Mouse (Mus musculus) MEL (cell line): Measurements from ENCODE around the gene Smco1. TPM values are rescaled to one million over a fixed set of nuclear protein-coding genes. Genes with fewer than 3 reads are reported as not detected.

ENCODE experiments used
- DNase-seq: peaks from one replicate; pipeline ENCODE4 v3.0.0; 2011; ENCODE audit warnings: low read depth, low spot score
- H3K27ac ChIP-seq: 2 replicates; pipeline ENCODE4 v1.5.1; 2012; ENCODE audit warnings: low read depth, mild to moderate bottlenecking, control low read depth, low read length, moderate library complexity; ENCODE audit not compliant: control insufficient read depth
- H3K27me3 ChIP-seq, 2 experiments: fragments of 150-350 bp in 1 of 2; sonication (generic) in 1 of 2; 2 replicates each; pipeline ENCODE4 v1.6.1; 2012; ENCODE audit warnings: low read length in 2 of 2, mild to moderate bottlenecking in 2 of 2, improper control_type of control experiment in 1 of 2, moderate library complexity in 1 of 2; ENCODE audit not compliant: insufficient read depth in 2 of 2, control insufficient read depth in 1 of 2
- H3K36me3 ChIP-seq, 2 experiments: 2 replicates each; pipeline ENCODE4 v1.6.1; 2012 to 2014; ENCODE audit warnings: low read length in 2 of 2, improper control_type of control experiment in 1 of 2, inconsistent platforms in 1 of 2, mild to moderate bottlenecking in 1 of 2; ENCODE audit not compliant: insufficient read depth in 2 of 2, control insufficient read depth in 1 of 2
- H3K4me1 ChIP-seq, 2 experiments: fragments of 150-350 bp in 1 of 2; sonication (generic) in 1 of 2; 2 replicates each; pipeline ENCODE4 v1.6.1; 2012; ENCODE audit warnings: low read length in 2 of 2, improper control_type of control experiment in 1 of 2, mild to moderate bottlenecking in 1 of 2; ENCODE audit not compliant: insufficient read depth in 2 of 2, control insufficient read depth in 1 of 2
- H3K4me3 ChIP-seq, 2 experiments: fragments of 150-350 bp in 1 of 2; sonication (generic) in 1 of 2; 2 replicates each; pipeline ENCODE4 v1.5.1; 2012; ENCODE audit warnings: low read depth in 2 of 2, low read length in 2 of 2, mild to moderate bottlenecking in 2 of 2, moderate library complexity in 2 of 2, control low read depth in 1 of 2, improper control_type of control experiment in 1 of 2; ENCODE audit not compliant: control insufficient read depth in 1 of 2, insufficient read depth in 1 of 2
- H3K79me2 ChIP-seq: 2 replicates; pipeline ENCODE4 v1.6.1; 2012; ENCODE audit warnings: mild to moderate bottlenecking, low read length, moderate library complexity; ENCODE audit not compliant: control insufficient read depth, poor library complexity, insufficient read depth
- H3K9ac ChIP-seq: 2 replicates; pipeline ENCODE4 v1.6.1; 2012; ENCODE audit warnings: low read depth, mild to moderate bottlenecking, control low read depth, low read length, moderate library complexity; ENCODE audit not compliant: control insufficient read depth, poor library complexity, severe bottlenecking
- H3K9me3 ChIP-seq: fragments of 150-350 bp; sonication (generic); replicated peaks from 2 replicates; pipeline ENCODE4 v1.6.1; 2012; ENCODE audit warnings: mild to moderate bottlenecking, low read length, improper control_type of control experiment, moderate library complexity; ENCODE audit not compliant: insufficient read depth
- CHD1 ChIP-seq: IDR thresholded peaks from 2 replicates; pipeline ENCODE4 v1.6.1; 2012; ENCODE audit warnings: low read depth, mild to moderate bottlenecking, inconsistent platforms, low read length, improper control_type of control experiment
- E2F4 ChIP-seq: IDR thresholded peaks from 2 replicates; pipeline ENCODE4 v1.6.1; 2011; ENCODE audit warnings: low read depth, low read length, improper control_type of control experiment, borderline replicate concordance
- GABPA ChIP-seq: IDR thresholded peaks from 2 replicates; pipeline ENCODE4 v1.6.1; 2012; ENCODE audit warnings: low read depth, mild to moderate bottlenecking, inconsistent platforms, low read length, improper control_type of control experiment, moderate library complexity
- HCFC1 ChIP-seq: IDR thresholded peaks from 2 replicates; pipeline ENCODE4 v1.6.1; 2012; ENCODE audit warnings: low read depth, mild to moderate bottlenecking, inconsistent platforms, low read length, improper control_type of control experiment, moderate library complexity
- JUND ChIP-seq: IDR thresholded peaks from 2 replicates; pipeline ENCODE4 v1.6.1; 2011; ENCODE audit warnings: low read depth, mild to moderate bottlenecking, improper control_type of control experiment, low read length
- MAX ChIP-seq: IDR thresholded peaks from 2 replicates; pipeline ENCODE4 v1.6.1; 2011; ENCODE audit warnings: low read length, improper control_type of control experiment
- MAZ ChIP-seq: IDR thresholded peaks from 2 replicates; pipeline ENCODE4 v1.6.1; 2012; ENCODE audit warnings: low read depth, mild to moderate bottlenecking, inconsistent platforms, low read length, improper control_type of control experiment
- MEF2A ChIP-seq: IDR thresholded peaks from 2 replicates; pipeline ENCODE4 v1.6.1; 2014; ENCODE audit warnings: low read depth, mild to moderate bottlenecking, inconsistent platforms, low read length, improper control_type of control experiment; ENCODE audit not compliant: poor library complexity, insufficient replicate concordance, severe bottlenecking; ENCODE audit errors: extremely low read depth
- MYC ChIP-seq: IDR thresholded peaks from 2 replicates; pipeline ENCODE4 v1.6.1; 2011; ENCODE audit warnings: low read depth, mild to moderate bottlenecking, low read length, improper control_type of control experiment, moderate library complexity
- NELFE ChIP-seq: IDR thresholded peaks from 2 replicates; pipeline ENCODE4 v1.6.1; 2011; ENCODE audit warnings: low read depth, low read length, improper control_type of control experiment
- POLR2A ChIP-seq, 2 experiments: IDR thresholded peaks; 2 replicates each; pipeline ENCODE4 v1.6.1; 2011 to 2012; ENCODE audit warnings: low read length in 2 of 2, mild to moderate bottlenecking in 2 of 2, control low read depth in 1 of 2, improper control_type of control experiment in 1 of 2, low read depth in 1 of 2, moderate library complexity in 1 of 2; ENCODE audit not compliant: control insufficient read depth in 1 of 2, insufficient read depth in 1 of 2, poor library complexity in 1 of 2
- POLR2AphosphoS2 ChIP-seq: IDR thresholded peaks from 2 replicates; pipeline ENCODE4 v1.6.1; 2011; ENCODE audit warnings: low read length, improper control_type of control experiment
- POLR2AphosphoS5 ChIP-seq: IDR thresholded peaks from 2 replicates; pipeline ENCODE4 v1.6.1; 2012; ENCODE audit warnings: low read depth, borderline replicate concordance, mild to moderate bottlenecking, inconsistent platforms, low read length, moderate library complexity, mixed read lengths
- SMC3 ChIP-seq: IDR thresholded peaks from 2 replicates; pipeline ENCODE4 v1.6.1; 2011; ENCODE audit warnings: low read depth, low read length, improper control_type of control experiment
- TCF12 ChIP-seq: IDR thresholded peaks from 2 replicates; pipeline ENCODE4 v1.6.1; 2014; ENCODE audit warnings: low read depth, mild to moderate bottlenecking, inconsistent platforms, low read length, improper control_type of control experiment, moderate library complexity
- UBTF ChIP-seq: IDR thresholded peaks from 2 replicates; pipeline ENCODE4 v1.6.1; 2012; ENCODE audit warnings: low read depth, mild to moderate bottlenecking, inconsistent platforms, low read length, improper control_type of control experiment, moderate library complexity, borderline replicate concordance; ENCODE audit not compliant: insufficient read depth
- USF2 ChIP-seq, 2 experiments: IDR thresholded peaks; 2 replicates each; pipeline ENCODE4 v1.6.1; 2011 to 2012; ENCODE audit warnings: improper control_type of control experiment in 2 of 2, low read length in 2 of 2, borderline replicate concordance in 1 of 2, inconsistent platforms in 1 of 2, low read depth in 1 of 2, mild to moderate bottlenecking in 1 of 2; ENCODE audit not compliant: insufficient read depth in 1 of 2
- ZNF384 ChIP-seq: IDR thresholded peaks from 2 replicates; pipeline ENCODE4 v1.6.1; 2012; ENCODE audit warnings: low read depth, mild to moderate bottlenecking, inconsistent platforms, low read length, improper control_type of control experiment
- polyA plus RNA-seq, 2 experiments: library from polyadenylated mRNA; stranded (reverse) in 1 of 2; unstranded in 1 of 2; fragments of >175 nt in 1 of 2; fragments of >200 nt in 1 of 2; gene quantifications; 2 replicates each; pipeline versions ENCODE4 v1.2.1 to v1.2.4; 2012; ENCODE audit warnings: low replicate concordance in 2 of 2, low read depth in 1 of 2; ENCODE audit not compliant: insufficient read length in 2 of 2, insufficient read depth in 1 of 2, missing spikeins in 1 of 2
- total RNA-seq: library from RNA; depleted of rRNA; stranded (reverse); fragments of 300-350 nt; gene quantifications from 2 replicates; pipeline ENCODE4 v1.2.3, GENCODE M21; 2012

Gene Smco1
- total and polyA plus RNA-seq, 3 experiments = not detected

DNA sequence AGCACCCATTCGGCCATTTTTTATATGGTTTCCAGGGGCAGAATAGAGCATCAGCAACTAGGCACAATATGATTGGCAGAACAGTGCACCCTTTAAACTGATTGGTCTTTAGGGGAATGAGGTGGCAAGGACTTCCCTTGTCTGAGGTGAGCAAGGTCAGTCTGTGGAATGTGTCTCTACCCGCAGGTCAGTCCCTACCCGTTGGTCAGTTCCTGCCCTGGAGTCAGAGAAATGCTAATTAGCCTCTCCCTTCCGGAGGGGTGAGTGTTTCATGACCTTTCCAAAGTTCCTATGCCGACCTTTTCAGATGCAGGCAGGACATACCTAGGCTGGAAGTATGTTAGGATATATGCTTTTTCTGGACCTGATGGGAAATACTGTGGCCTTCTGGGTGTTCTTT is 41.1 kb downstream of the Smco1 start:
- Histone ChIP-seq H3K4me3 (no peak overlapping the region), H3K27ac (no peak overlapping the region), H3K9ac (no peak overlapping the region), H3K36me3 (no peaks in the 10 kb centered on the region), H3K27me3 (no peaks in the 10 kb centered on the region), H3K9me3 (no peaks in the 10 kb centered on the region), H3K79me2 (no peaks in the 10 kb centered on the region), H3K4me1 (peaks cover 3 to 10% of the 10 kb centered on the region in 2 experiments; a peak in 2 of 4 replicates)
- TF ChIP-seq UBTF (no peak), MYC (no peak), TCF12 (no peak), HCFC1 (no peak), MAZ (no peak), GABPA (no peak), NELFE (no peak), CHD1 (no peak), POLR2A (IDR thresholded peaks at IDR 0.05; ENCODE audit: control insufficient read depth in 1 of 2, insufficient read depth in 1 of 2, low read depth in 1 of 2, low read length in 2 of 2, poor library complexity in 1 of 2) (no peak), POLR2AphosphoS2 (no peak), POLR2AphosphoS5 (no peak), USF2 (IDR thresholded peaks at IDR 0.05; ENCODE audit: borderline replicate concordance in 1 of 2, insufficient read depth in 1 of 2, low read depth in 1 of 2, low read length in 2 of 2) (no peak), MAX (no peak), E2F4 (no peak), JUND (no peak)
- DNase-seq = no peak

DNA sequence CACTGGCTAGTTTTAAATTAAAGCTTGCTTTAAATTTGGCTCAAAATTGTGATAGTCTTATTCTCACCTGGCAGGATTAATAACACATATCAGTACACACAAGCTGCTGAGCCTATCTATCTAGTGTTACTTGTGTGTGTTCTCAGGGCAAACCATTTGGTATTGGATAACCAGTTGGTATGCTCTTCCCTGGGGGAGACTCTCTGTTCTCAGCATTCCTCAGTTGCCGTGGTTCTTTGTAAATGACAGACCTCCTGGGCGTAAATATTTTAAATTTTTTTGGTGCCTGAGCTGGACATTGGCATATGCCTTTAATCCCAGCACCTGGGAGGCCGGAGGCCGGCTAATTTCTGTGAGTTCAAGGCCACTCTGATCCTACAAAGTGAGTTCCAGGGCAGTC is 41.6 kb downstream of the Smco1 start:
- Histone ChIP-seq H3K9me3 (no peaks in the 10 kb centered on the region), H3K9ac (no peak overlapping the region), H3K27ac (no peak overlapping the region), H3K36me3 (no peaks in the 10 kb centered on the region), H3K4me3 (no peak overlapping the region), H3K4me1 (peaks cover 3 to 10% of the 10 kb centered on the region in 2 experiments; a peak in 2 of 4 replicates), H3K27me3 (no peaks in the 10 kb centered on the region), H3K79me2 (no peaks in the 10 kb centered on the region)
- TF ChIP-seq MAZ = no peak
- no peak for TF ChIP-seq SMC3
- no peak for TF ChIP-seq POLR2AphosphoS5
- no peak for TF ChIP-seq MEF2A
- TF ChIP-seq ZNF384 = no peak
- no peak for DNase-seq
